In the genomic region with DNA sequence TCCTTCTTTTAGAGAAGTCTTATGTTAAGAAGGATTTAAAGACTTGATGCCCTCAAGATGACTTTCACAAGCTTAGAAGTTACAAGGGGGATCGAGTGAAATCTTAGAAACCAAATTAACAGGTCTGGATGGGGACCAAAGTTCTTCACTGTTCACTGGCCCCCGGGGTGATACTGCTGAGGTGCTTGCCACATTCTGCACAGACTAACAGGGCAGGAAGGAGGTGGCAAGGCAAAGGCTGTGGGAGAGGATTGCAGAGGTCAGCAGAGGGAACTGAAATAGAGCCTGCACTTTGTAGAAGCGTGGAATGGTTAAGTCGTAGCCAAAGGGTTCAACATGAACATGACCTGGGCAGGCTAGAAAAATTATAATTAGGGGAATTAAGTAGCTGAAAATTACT, we compare ENCODE assay signal across 20 mouse cellular contexts.
"Had no signal": no experiment of that assay in that cellular context is flagged by ENCODE, and none has a peak within 500 bp of the region (broad histone marks: within the 10 kb centered on the region; RNA-seq: fewer than 3 reads in every experiment).

No protein-coding gene starts in this region.

- H3K36me3 ChIP-seq: liver, embryonic 13.5 days; neural tube, embryonic 15.5 days; stomach, embryonic 15.5 days had no signal

- H3K4me2 ChIP-seq: limb, embryonic 13.5 days; liver, embryonic 13.5 days; midbrain, embryonic 11.5 days; neural tube, embryonic 12.5 days; neural tube, embryonic 15.5 days; stomach, embryonic 15.5 days had no signal

- H3K4me3 ChIP-seq: layer of hippocampus, adult 2 months; limb, embryonic 10.5 days; limb, embryonic 13.5 days; liver, embryonic 13.5 days; neural tube, embryonic 12.5 days; neural tube, embryonic 15.5 days; stomach, embryonic 15.5 days had no signal

- H3K4me1 ChIP-seq: limb, embryonic 10.5 days; limb, embryonic 13.5 days; liver, embryonic 13.5 days; neural tube, embryonic 12.5 days; neural tube, embryonic 15.5 days had no signal

- H3K27ac ChIP-seq: kidney, postnatal 0 days; layer of hippocampus, adult 2 months; limb, embryonic 10.5 days; limb, embryonic 13.5 days; liver, embryonic 13.5 days; neural tube, embryonic 12.5 days; neural tube, embryonic 15.5 days; stomach, embryonic 15.5 days had no signal

- H3K9ac ChIP-seq: limb, embryonic 13.5 days; liver, embryonic 13.5 days; neural tube, embryonic 12.5 days; neural tube, embryonic 15.5 days; stomach, embryonic 15.5 days had no signal

- H3K27me3 ChIP-seq: limb, embryonic 13.5 days; liver, embryonic 13.5 days; neural tube, embryonic 12.5 days; neural tube, embryonic 15.5 days; stomach, embryonic 15.5 days had no signal

- H3K9me3 ChIP-seq: limb, embryonic 10.5 days; limb, embryonic 13.5 days; liver, embryonic 13.5 days; neural tube, embryonic 12.5 days; neural tube, embryonic 15.5 days; stomach, embryonic 15.5 days had no signal

- DNase-seq: kidney, postnatal 25 days; layer of hippocampus, adult 9-11 months; liver, embryonic 13.5 days; lung, adult 2 months; lung, postnatal 14 days; lung, postnatal 4 days; midbrain, embryonic 14.5 days; right cerebral cortex, adult 18-20 months; right cerebral cortex, postnatal 14 days; right cerebral cortex, postnatal 4 days; spleen, adult 18-20 months; thymus, postnatal 25 days had no signal
